ENCODE assay signal across 7 mouse cellular contexts in genomic region chr6:28423313-28423712, GRCm38 (mm10). TPM values are rescaled to one million over a fixed set of nuclear protein-coding genes. Genes with fewer than 3 reads are reported as not detected.
DNase-seq lines count a peak whose midpoint lies in the region; ATAC-seq lines count a peak whose summit lies in the region.

TSS of gene Arf5 (plus strand) at chr6:28423560.

- 3% methylated on average over 25 of the region's 42 CpGs for WGBS in embryonic facial prominence, embryonic 11.5 days
- WGBS in limb, embryonic 11.5 days: 1% methylated on average over 30 of the region's 42 CpGs
- under 1% methylated on average over 33 of the region's 42 CpGs for WGBS in midbrain, embryonic 14.5 days

- no peaks in the 10 kb centered on the region for H3K9me3 ChIP-seq in embryonic facial prominence, embryonic 11.5 days (replicated peaks; ENCODE audit: control insufficient read depth, low read length)
- no peaks in the 10 kb centered on the region for H3K9me3 ChIP-seq in limb, embryonic 11.5 days (ENCODE audit: control insufficient read depth, low read length)
- no peaks in the 10 kb centered on the region for H3K9me3 ChIP-seq in midbrain, embryonic 14.5 days (ENCODE audit: control insufficient read depth, low read length)

- peak; percentile 60 for ATAC-seq in embryonic facial prominence, embryonic 11.5 days (replicated peaks; ENCODE audit: insufficient number of reproducible peaks, low FRiP score, low TSS enrichment, low read depth)
- peak; percentile 80 for ATAC-seq in limb, embryonic 11.5 days (ENCODE audit: insufficient number of reproducible peaks, low FRiP score, low TSS enrichment, low read depth)
- ATAC-seq in midbrain, embryonic 14.5 days (ENCODE audit: low FRiP score, low TSS enrichment): peak; percentile 86

- peak within 1 kb of the TSS; percentile 66 for H3K4me2 ChIP-seq in embryonic facial prominence, embryonic 11.5 days (ENCODE audit: low read depth, low read length)
- peak within 1 kb of the TSS; percentile 56 for H3K4me2 ChIP-seq in limb, embryonic 11.5 days (ENCODE audit: low read depth, severe bottlenecking)
- peak within 1 kb of the TSS; percentile 63 for H3K4me2 ChIP-seq in midbrain, embryonic 14.5 days (ENCODE audit: low read length)

- H3K27ac ChIP-seq in embryonic facial prominence, embryonic 11.5 days (replicated peaks; ENCODE audit: low read depth, low read length): peak within 1 kb of the TSS; percentile 65
- H3K27ac ChIP-seq in limb, embryonic 11.5 days (replicated peaks; ENCODE audit: low read depth, low read length): peak within 1 kb of the TSS; percentile 55; the same call in 1 of the 2 replicates
- peak within 1 kb of the TSS; percentile 77 for H3K27ac ChIP-seq in midbrain, embryonic 14.5 days (replicated peaks; ENCODE audit: low read depth, low read length)

- no peaks in the 10 kb centered on the region; the same call in 1 of the 2 replicates for H3K36me3 ChIP-seq in embryonic facial prominence, embryonic 11.5 days (replicated peaks; ENCODE audit: control insufficient read depth, insufficient read depth, low read depth, low read length)
- H3K36me3 ChIP-seq in limb, embryonic 11.5 days (ENCODE audit: control insufficient read depth, insufficient read depth, low read length): peaks cover 4% of the 10 kb centered on the region; the same call in 1 of the 2 replicates
- H3K36me3 ChIP-seq in midbrain, embryonic 14.5 days (ENCODE audit: control insufficient read depth, insufficient read depth, low read length): peaks cover 27% of the 10 kb centered on the region

- no peaks in the 10 kb centered on the region for H3K27me3 ChIP-seq in embryonic facial prominence, embryonic 11.5 days (ENCODE audit: control insufficient read depth, insufficient read depth, low read length)
- no peaks in the 10 kb centered on the region for H3K27me3 ChIP-seq in limb, embryonic 11.5 days (ENCODE audit: control insufficient read depth, insufficient read depth, low read length)
- H3K27me3 ChIP-seq in midbrain, embryonic 14.5 days (ENCODE audit: control insufficient read depth, insufficient read depth, low read length): no peaks in the 10 kb centered on the region

- peak within 1 kb of the TSS; percentile 94 for H3K4me3 ChIP-seq in embryonic facial prominence, embryonic 11.5 days (ENCODE audit: low read depth, low read length)
- peak within 1 kb of the TSS; percentile 96 for H3K4me3 ChIP-seq in limb, embryonic 11.5 days (ENCODE audit: low read depth, low read length)
- H3K4me3 ChIP-seq in midbrain, embryonic 14.5 days (replicated peaks; ENCODE audit: low read depth, low read length): peak within 1 kb of the TSS; percentile 75

- H3K9ac ChIP-seq in embryonic facial prominence, embryonic 11.5 days (replicated peaks; ENCODE audit: low read length): peak within 1 kb of the TSS; percentile 97
- H3K9ac ChIP-seq in limb, embryonic 11.5 days (ENCODE audit: low read length): peak within 1 kb of the TSS; percentile 88
- H3K9ac ChIP-seq in midbrain, embryonic 14.5 days (replicated peaks; ENCODE audit: low read length): peak within 1 kb of the TSS; percentile 95

- DNase-seq in adrenal gland, postnatal 14 days: peak; percentile 98
- DNase-seq in embryonic facial prominence, embryonic 11.5 days (ENCODE audit: low spot score): peak; percentile 89
- peak; percentile 99 for DNase-seq in heart, adult 11 months
- peak; percentile 96 for DNase-seq in kidney, adult 18-20 months
- peak; percentile 94 for DNase-seq in limb, embryonic 11.5 days (ENCODE audit: low spot score)
- DNase-seq in midbrain, embryonic 14.5 days: peak; percentile 95
- peak; percentile 91 to 98 for DNase-seq in spleen, adult 18-20 months

- peaks cover 7% of the 10 kb centered on the region for H3K4me1 ChIP-seq in embryonic facial prominence, embryonic 11.5 days (ENCODE audit: control insufficient read depth, insufficient read depth, low read length)
- peaks cover 9% of the 10 kb centered on the region for H3K4me1 ChIP-seq in limb, embryonic 11.5 days (ENCODE audit: control insufficient read depth, insufficient read depth, low read length)
- H3K4me1 ChIP-seq in midbrain, embryonic 14.5 days (ENCODE audit: control insufficient read depth, insufficient read depth, low read length): peaks cover 26% of the 10 kb centered on the region

RNA-seq across cellular contexts. Expression of gene Arf5, which starts in this region (rescaled TPM):
- 165 and 174 TPM in 2 replicates for total RNA-seq in adrenal gland, postnatal 14 days (2021)
- polyA plus RNA-seq in embryonic facial prominence, embryonic 11.5 days (2014; fragmentation: Nextera tagmentation; extraction: Ambion mirVana): 289 and 311 TPM in 2 replicates
- polyA plus RNA-seq in limb, embryonic 11.5 days (2014; fragmentation: Nextera tagmentation; extraction: Ambion mirVana): 302 and 320 TPM in 2 replicates
- polyA plus RNA-seq in midbrain, embryonic 14.5 days (2014; fragmentation: Nextera tagmentation; extraction: Ambion mirVana): 390 and 430 TPM in 2 replicates

Comparison
In these comparisons a context has a peak if more than half of its experiments do, and no peak if none do; other contexts are left out.
1. Peak in every context shown above with its lines: DNase-seq, ATAC-seq, H3K4me3 ChIP-seq and H3K27ac ChIP-seq.